Mouse (Mus musculus) embryonic facial prominence, embryonic 14.5 days (tissue): ENCODE measurements around the gene Cited2. TPM values are rescaled to one million over a fixed set of nuclear protein-coding genes. Genes with fewer than 3 reads are reported as not detected.

Experiments
- polyA plus RNA-seq: library from polyadenylated mRNA; unstranded; fragments of >200 nt; fragmentation: Nextera tagmentation; extraction: Ambion mirVana; gene quantifications from 2 replicates; pipeline ENCODE4 v1.2.1, GENCODE M21; 2014

Cited2 gene
- polyA plus RNA-seq, 1 experiment from 2014 or later = 40.6 TPM

Other genes with a start within 250 kb of the Cited2 start
- 6.7 and 8.2 TPM in 2 replicates for gene Txlnb, start 73.0 kb downstream of the Cited2 start, polyA plus RNA-seq
- gene Heca, start 224.8 kb downstream of the Cited2 start, polyA plus RNA-seq = 8.2 and 8.5 TPM in 2 replicates